Mouse (Mus musculus) liver, adult 2 months (tissue): ENCODE measurements at regions not wholly inside any gene's neighbourhood (a gene's known extent, or its start where the extent isn't known, plus 50 kb on each side); places are given as distances from the start of the nearest gene placed in this dataset.

Source experiments
- DNase-seq: peaks from one replicate; pipeline ENCODE4 v3.0.0-alpha.2; 2011; ENCODE audit warnings: low read depth, low spot score; ENCODE audit errors: extremely low read depth
- H3K27ac ChIP-seq: fragments of 200-500 bp; replicated peaks from 2 replicates; pipeline ENCODE4 v1.5.1; 2012; ENCODE audit warnings: low read depth, mild to moderate bottlenecking, control low read depth, inconsistent platforms, low read length; ENCODE audit not compliant: insufficient read depth
- H3K27me3 ChIP-seq: fragments of 200-500 bp; 2 replicates; pipeline ENCODE4 v1.6.1; 2012; ENCODE audit warnings: mild to moderate bottlenecking, moderate library complexity, low read length, inconsistent platforms; ENCODE audit not compliant: control insufficient read depth, insufficient read depth
- H3K36me3 ChIP-seq: fragments of 200-500 bp; 2 replicates; pipeline ENCODE4 v1.6.1; 2012; ENCODE audit warnings: low read length, inconsistent platforms; ENCODE audit not compliant: control insufficient read depth, insufficient read depth
- H3K4me1 ChIP-seq: fragments of 200-500 bp; 2 replicates; pipeline ENCODE4 v1.6.1; 2011; ENCODE audit warnings: low read length; ENCODE audit not compliant: control insufficient read depth, insufficient read depth
- H3K4me3 ChIP-seq: fragments of 200-500 bp; 2 replicates; pipeline ENCODE4 v1.5.1; 2011; ENCODE audit warnings: low read depth, mild to moderate bottlenecking, control low read depth, low read length, moderate library complexity; ENCODE audit not compliant: insufficient read depth
- H3K79me2 ChIP-seq: fragments of 200-500 bp; 2 replicates; pipeline ENCODE4 v1.6.1; 2012; ENCODE audit warnings: inconsistent platforms, mild to moderate bottlenecking, low read length, moderate library complexity; ENCODE audit not compliant: control insufficient read depth, insufficient read depth
- H3K9ac ChIP-seq: fragments of 200-500 bp; 2 replicates; pipeline ENCODE4 v1.6.1; 2012; ENCODE audit warnings: low read depth, mild to moderate bottlenecking, control low read depth, inconsistent platforms, low read length
- CTCF ChIP-seq: fragments of 200-500 bp; IDR thresholded peaks from 2 replicates; pipeline ENCODE4 v1.5.1; 2011; ENCODE audit warnings: low read depth, low read length, control low read depth
- POLR2A ChIP-seq: fragments of 200-500 bp; IDR thresholded peaks from 2 replicates; pipeline ENCODE4 v1.6.1; 2011; ENCODE audit warnings: low read length, control low read depth; ENCODE audit not compliant: insufficient read depth; ENCODE audit errors: extremely low read depth
- WGBS: fragments of 180-500 bp; shearing (Covaris S2); methylation state at CpG from one replicate; pipeline ENCODE4 v1.1.7; 2018; 5-methylcytosine and 5-hydroxymethylcytosine counted together

DNA sequence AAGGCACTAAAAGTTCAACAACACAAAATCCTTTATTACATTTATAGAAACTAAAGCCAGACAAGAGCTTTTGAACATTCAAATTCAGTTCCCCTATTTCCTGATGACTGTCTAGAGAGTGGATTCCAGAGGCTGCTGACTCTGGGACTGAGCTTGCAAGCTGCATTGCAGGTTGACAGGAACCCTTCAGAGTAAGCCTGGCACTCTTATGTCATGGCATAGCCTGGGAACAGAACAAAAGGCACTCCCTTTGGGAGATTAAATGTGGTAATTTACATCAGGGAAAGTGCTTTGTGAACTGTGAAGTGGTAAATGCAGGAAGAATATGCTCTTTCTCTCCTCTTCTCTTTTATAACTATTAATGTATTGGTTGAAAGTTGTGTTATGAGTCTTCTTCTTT lies 847.3 kb downstream of the Bcl11a start:
- no peak for DNase-seq

DNA sequence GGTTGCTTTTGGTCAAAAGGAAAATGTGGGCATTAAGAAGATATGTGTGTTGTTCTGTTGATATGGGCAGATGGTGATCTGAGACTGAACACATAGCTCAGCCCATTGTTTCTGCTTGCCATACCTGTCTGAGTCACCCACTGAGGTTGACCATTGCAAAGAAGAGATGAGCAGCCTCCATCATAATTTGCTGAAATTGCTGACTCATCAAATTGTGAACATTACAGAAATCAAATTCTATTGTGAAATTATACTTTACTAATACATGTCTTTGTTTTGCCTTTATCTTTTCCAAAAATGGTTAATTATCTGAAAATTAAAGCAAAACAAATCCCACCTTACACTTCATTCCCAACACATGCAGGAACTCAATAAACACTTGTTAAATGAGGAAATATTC lies 865.8 kb downstream of the Bcl11a start:
- no peaks in the 10 kb centered on the region for H3K79me2 ChIP-seq
- H3K27me3 ChIP-seq: no peaks in the 10 kb centered on the region
- H3K4me3 ChIP-seq: no peak overlapping the region
- H3K9ac ChIP-seq: no peak overlapping the region
- no peak for DNase-seq
- no peaks in the 10 kb centered on the region for H3K4me1 ChIP-seq
- TF ChIP-seq CTCF (no peak), POLR2A (no peak)
- no peak overlapping the region for H3K27ac ChIP-seq
- H3K36me3 ChIP-seq: no peaks in the 10 kb centered on the region

More for the DNA sequence above, 847.3 kb downstream of the Bcl11a start:
- no peak for TF ChIP-seq CTCF
- no peak for TF ChIP-seq POLR2A
- Histone ChIP-seq H3K9ac (no peak overlapping the region), H3K27me3 (no peaks in the 10 kb centered on the region), H3K4me1 (no peaks in the 10 kb centered on the region), H3K4me3 (no peak overlapping the region), H3K36me3 (no peaks in the 10 kb centered on the region), H3K27ac (no peak overlapping the region), H3K79me2 (no peaks in the 10 kb centered on the region)

DNA sequence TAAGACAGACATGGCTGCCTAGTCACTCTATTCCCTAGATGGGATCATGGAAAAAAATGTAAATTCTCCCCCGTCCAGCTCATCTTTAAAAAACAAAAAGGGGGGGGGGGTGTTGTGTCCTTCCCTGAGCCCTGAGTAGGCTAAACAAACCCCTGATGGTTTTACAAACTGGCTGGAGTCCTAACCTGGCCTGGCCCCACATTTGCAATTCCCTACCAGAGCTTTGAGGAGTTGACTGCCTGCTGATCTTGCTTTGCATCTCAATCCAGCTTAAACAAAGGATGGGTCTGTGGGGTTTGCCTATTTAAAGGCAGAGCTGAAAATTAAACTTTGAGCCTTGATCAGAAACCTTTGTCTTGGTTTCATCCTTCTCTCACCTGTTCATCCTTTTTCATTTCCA lies 873.3 kb downstream of the Bcl11a start:
- Histone ChIP-seq H3K27me3 (no peaks in the 10 kb centered on the region), H3K4me3 (no peak overlapping the region), H3K27ac (no peak overlapping the region), H3K36me3 (no peaks in the 10 kb centered on the region), H3K79me2 (no peaks in the 10 kb centered on the region), H3K9ac (no peak overlapping the region), H3K4me1 (no peaks in the 10 kb centered on the region)
- TF ChIP-seq CTCF (no peak), POLR2A (no peak)
- no peak for DNase-seq
- WGBS: 92% methylated on average over 1 of the region's 1 CpGs

DNA sequence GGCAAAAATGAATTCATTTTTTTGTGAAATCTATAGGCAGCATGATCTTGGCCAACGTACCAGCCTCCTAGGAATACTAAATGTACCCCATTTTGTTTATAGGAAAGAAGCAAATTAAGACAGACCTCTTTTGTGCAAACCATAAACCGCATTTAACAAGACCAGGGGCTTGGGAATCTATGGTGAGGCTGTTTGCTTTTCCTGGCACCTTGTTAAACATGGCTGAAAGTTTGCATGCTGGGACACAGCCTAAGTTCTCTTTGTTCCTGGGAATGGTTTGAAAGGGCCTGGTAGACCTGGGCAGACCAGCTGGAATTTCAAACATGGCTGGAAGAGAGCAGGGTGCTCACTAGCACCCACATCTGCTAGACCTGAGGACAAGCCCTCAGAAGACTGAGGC lies 894.5 kb downstream of the Bcl11a start:
- no peak overlapping the region for H3K27ac ChIP-seq
- 53% methylated on average over 2 of the region's 2 CpGs for WGBS
- no peak overlapping the region for H3K4me3 ChIP-seq
- TF ChIP-seq POLR2A: no peak
- no peak for TF ChIP-seq CTCF
- no peak overlapping the region for H3K9ac ChIP-seq
- H3K36me3 ChIP-seq: no peaks in the 10 kb centered on the region
- DNase-seq: no peak
- H3K79me2 ChIP-seq: no peaks in the 10 kb centered on the region
- H3K4me1 ChIP-seq: no peaks in the 10 kb centered on the region
- H3K27me3 ChIP-seq: no peaks in the 10 kb centered on the region

DNA sequence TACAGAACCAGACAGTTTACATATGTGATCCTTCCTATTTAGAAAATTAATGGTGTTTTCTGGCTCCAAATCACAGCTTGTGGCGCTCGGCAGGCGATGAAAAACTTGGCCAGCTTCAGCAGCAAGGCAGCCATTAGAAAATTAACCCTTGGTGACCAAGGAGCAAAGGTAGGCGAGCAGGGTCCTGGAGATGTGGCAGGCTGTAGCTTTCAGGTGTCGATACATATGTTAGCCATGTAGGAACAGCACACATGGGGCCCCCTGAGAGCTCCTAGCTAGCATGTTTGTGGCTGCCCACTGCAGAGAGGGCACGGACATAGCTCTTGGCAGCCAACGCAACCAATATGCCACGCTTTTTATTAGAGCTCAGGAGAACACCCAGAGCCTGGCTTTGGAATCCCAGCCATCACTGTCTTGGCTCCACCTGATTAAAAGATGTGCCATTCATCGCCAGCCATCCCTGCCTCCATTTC lies 902.4 kb downstream of the Bcl11a start:
- Histone ChIP-seq H3K27ac (no peak overlapping the region), H3K9ac (no peak overlapping the region), H3K79me2 (no peaks in the 10 kb centered on the region), H3K4me3 (no peak overlapping the region), H3K4me1 (no peaks in the 10 kb centered on the region), H3K36me3 (no peaks in the 10 kb centered on the region), H3K27me3 (no peaks in the 10 kb centered on the region)
- DNase-seq: no peak
- TF ChIP-seq CTCF (no peak), POLR2A (no peak)
- 68% methylated on average over 9 of the region's 9 CpGs for WGBS

GRCm38 (mm10) chr11:24983060-24983629 lies 905.3 kb downstream of the Bcl11a start:
- Histone ChIP-seq H3K36me3 (no peaks in the 10 kb centered on the region), H3K79me2 (no peaks in the 10 kb centered on the region), H3K9ac (no peak overlapping the region), H3K4me1 (no peaks in the 10 kb centered on the region), H3K27ac (no peak overlapping the region), H3K27me3 (no peaks in the 10 kb centered on the region), H3K4me3 (no peak overlapping the region)
- WGBS: 83% methylated on average over 10 of the region's 10 CpGs
- no peak for DNase-seq
- no peak for TF ChIP-seq CTCF
- no peak for TF ChIP-seq POLR2A
